Mouse (Mus musculus) myocyte (in vitro differentiated cells): ENCODE measurements around the gene Agpat1. TPM values are rescaled to one million over a fixed set of nuclear protein-coding genes. Genes with fewer than 3 reads are reported as not detected.

Experiments
- H3K27me3 ChIP-seq: one replicate; pipeline ENCODE4 v1.6.1; 2011; ENCODE audit not compliant: control insufficient read depth, insufficient read depth, insufficient read length
- H3K36me3 ChIP-seq: one replicate; pipeline ENCODE4 v1.6.1; 2011; ENCODE audit not compliant: control insufficient read depth, insufficient read depth
- H3K4me2 ChIP-seq: one replicate; pipeline ENCODE4 v1.6.1; 2011; ENCODE audit warnings: low read depth, control low read depth
- H3K4me3 ChIP-seq: one replicate; pipeline ENCODE4 v1.5.1; 2011; ENCODE audit warnings: mild to moderate bottlenecking, control low read depth, moderate library complexity
- H3K79me2 ChIP-seq: one replicate; pipeline ENCODE4 v1.6.1; 2011; ENCODE audit not compliant: control insufficient read depth, insufficient read depth
- H3ac ChIP-seq: one replicate; pipeline ENCODE4 v1.6.1; 2011; ENCODE audit not compliant: control insufficient read depth, insufficient read length
- CEBPB ChIP-seq: IDR thresholded peaks from 2 replicates; pipeline ENCODE4 v1.6.1; 2011; ENCODE audit warnings: mild to moderate bottlenecking, moderate library complexity; ENCODE audit not compliant: poor library complexity, insufficient read depth, severe bottlenecking
- E2F4 ChIP-seq: IDR thresholded peaks from one replicate; pipeline ENCODE4 v1.6.1; 2011; ENCODE audit warnings: mild to moderate bottlenecking, control low read depth, moderate library complexity; ENCODE audit not compliant: insufficient read depth
- MAX ChIP-seq: IDR thresholded peaks from one replicate; pipeline ENCODE4 v1.6.1; 2011; ENCODE audit warnings: low read depth, mild to moderate bottlenecking, control low read depth
- MYOD1 ChIP-seq, 3 experiments: IDR thresholded peaks; one replicate each; pipeline ENCODE4 v1.6.1; 2011; ENCODE audit warnings: control low read depth in 2 of 3, low read depth in 2 of 3, mild to moderate bottlenecking in 2 of 3, moderate library complexity in 1 of 3; ENCODE audit not compliant: insufficient read length in 2 of 3, control insufficient read depth in 1 of 3
- MYOG ChIP-seq, 3 experiments: IDR thresholded peaks; one replicate each; pipeline ENCODE4 v1.6.1; 2011; ENCODE audit warnings: control low read depth in 2 of 3, low read depth in 2 of 3, mild to moderate bottlenecking in 2 of 3; ENCODE audit not compliant: insufficient read length in 2 of 3, control insufficient read depth in 1 of 3, insufficient read depth in 1 of 3
- POLR2A ChIP-seq: IDR thresholded peaks from one replicate; pipeline ENCODE4 v1.6.1; 2011; ENCODE audit warnings: low read depth, mild to moderate bottlenecking, control low read depth, moderate library complexity; ENCODE audit not compliant: insufficient read length
- POLR2AphosphoS2 ChIP-seq: IDR thresholded peaks from one replicate; pipeline ENCODE4 v1.6.1; 2011; ENCODE audit warnings: low read depth, control low read depth; ENCODE audit not compliant: insufficient read length
- REST ChIP-seq: IDR thresholded peaks from one replicate; pipeline ENCODE4 v1.6.1; 2011; ENCODE audit warnings: mild to moderate bottlenecking, control low read depth, moderate library complexity; ENCODE audit not compliant: insufficient read depth, insufficient read length
- SRF ChIP-seq: IDR thresholded peaks from one replicate; pipeline ENCODE4 v1.6.1; 2011; ENCODE audit warnings: low read depth; ENCODE audit not compliant: control insufficient read depth, insufficient read length
- TCF12 ChIP-seq: IDR thresholded peaks from one replicate; pipeline ENCODE4 v1.6.1; 2011; ENCODE audit warnings: mild to moderate bottlenecking, control low read depth; ENCODE audit not compliant: poor library complexity, insufficient read depth, severe bottlenecking
- TCF3 ChIP-seq: IDR thresholded peaks from one replicate; pipeline ENCODE4 v1.6.1; 2011; ENCODE audit warnings: low read depth, control low read depth; ENCODE audit not compliant: insufficient read length
- USF1 ChIP-seq: IDR thresholded peaks from one replicate; pipeline ENCODE4 v1.6.1; 2011; ENCODE audit warnings: low read depth, mild to moderate bottlenecking, control low read depth, moderate library complexity
- polyA plus RNA-seq: library from polyadenylated mRNA; unstranded; fragments of >200 nt; fragmentation: generic; extraction: Trizol; gene quantifications from one replicate; pipeline ENCODE4 v1.2.1, GENCODE M21; 2012; ENCODE audit warnings: missing spikeins

Agpat1 gene
- polyA plus RNA-seq, 1 experiment: 70.5 TPM

DNA sequence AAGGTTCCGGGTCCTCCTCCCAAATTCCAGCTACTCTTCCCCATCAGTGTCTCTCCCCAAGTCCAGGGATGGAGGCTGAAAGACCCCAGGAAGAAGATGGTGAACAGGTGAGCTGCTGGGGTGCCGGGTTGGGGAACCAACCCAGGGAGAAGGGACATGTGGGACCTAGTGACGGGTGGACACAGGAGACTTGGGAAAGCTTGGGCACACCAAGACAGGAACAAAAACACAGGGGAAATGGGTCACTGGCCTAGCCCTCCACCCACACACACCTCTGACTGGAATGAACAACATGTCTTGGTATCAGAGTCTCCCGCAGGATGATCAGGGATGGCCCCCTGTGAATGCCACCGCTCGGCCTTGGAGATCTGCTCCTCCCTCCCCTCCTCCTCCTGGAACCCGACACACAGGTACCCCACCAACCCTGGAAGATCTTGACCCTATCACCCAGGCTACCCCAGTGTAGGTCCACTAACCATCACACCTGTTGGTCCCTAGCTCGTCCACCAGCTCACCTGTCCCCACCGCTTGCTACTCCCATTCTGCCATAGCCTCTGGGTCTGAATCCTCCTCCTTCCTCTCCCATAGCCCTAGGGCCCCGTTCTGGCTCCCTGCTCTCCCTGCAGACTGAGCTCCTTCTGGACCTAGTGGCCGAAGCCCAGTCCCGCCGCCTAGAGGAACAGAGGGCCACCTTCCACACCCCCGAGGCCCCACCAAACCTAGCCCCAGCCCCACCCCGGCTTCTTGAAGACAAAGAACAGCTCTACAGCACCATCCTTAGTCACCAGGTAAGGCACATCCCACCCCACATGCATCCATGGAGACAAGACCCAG lies 13.7 kb upstream of the Agpat1 start:
- no peak overlapping the region for H3K4me3 ChIP-seq
- peak overlapping the region; percentile 95 for H3K4me2 ChIP-seq
- H3K27me3 ChIP-seq: no peaks in the 10 kb centered on the region
- H3K36me3 ChIP-seq: no peaks in the 10 kb centered on the region
- no peak overlapping the region for H3ac ChIP-seq
- no peak for TF ChIP-seq MAX
- no peaks in the 10 kb centered on the region for H3K79me2 ChIP-seq

GRCm38 (mm10) chr17:34591029-34591993 lies 12.8 kb upstream of the Agpat1 start, which contains the start of gene Pbx2:
Gene Pbx2 (plus strand): TSS chr17:34591266.
- H3ac ChIP-seq: peak within 1 kb of the TSS; percentile 74
- TF ChIP-seq POLR2AphosphoS2 (no peak), POLR2A (no peak), MYOG (IDR thresholded peaks at IDR 0.05; ENCODE audit: control insufficient read depth in 1 of 3, insufficient read depth in 1 of 3, insufficient read length in 2 of 3, low read depth in 2 of 3) (no peak), E2F4 (no peak), TCF12 (no peak), REST (no peak), SRF (no peak), TCF3 (no peak), MYOD1 (IDR thresholded peaks at IDR 0.05; ENCODE audit: control insufficient read depth in 1 of 3, insufficient read length in 2 of 3, low read depth in 2 of 3) (no peak), USF1 (no peak), CEBPB (no peak), MAX (no peak)
- peak within 1 kb of the TSS; percentile 42 for H3K4me3 ChIP-seq
- H3K36me3 ChIP-seq: no peaks in the 10 kb centered on the region
- no peaks in the 10 kb centered on the region for H3K79me2 ChIP-seq
- no peaks in the 10 kb centered on the region for H3K27me3 ChIP-seq
- H3K4me2 ChIP-seq: peak within 1 kb of the TSS; percentile 95

DNA sequence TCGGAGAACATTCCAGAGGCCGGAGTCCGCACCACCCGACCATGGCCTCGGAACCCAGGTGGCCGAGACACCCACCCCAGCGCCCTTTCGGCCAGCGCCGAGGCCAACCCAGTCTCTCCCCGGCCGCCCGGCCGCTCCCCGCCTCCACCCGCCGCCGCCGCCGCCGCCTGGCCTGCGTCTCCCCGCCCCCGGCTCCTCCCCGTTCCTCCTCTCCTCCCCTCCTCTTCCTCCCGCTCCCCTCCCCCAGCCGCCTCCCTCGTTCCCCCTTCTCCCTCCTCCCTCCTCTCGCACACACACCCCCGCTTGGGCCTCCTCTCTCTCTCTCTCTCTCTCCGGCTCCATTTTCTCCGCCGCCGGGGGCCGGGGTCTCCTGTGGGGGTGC lies 12.1 kb upstream of the Agpat1 start:
- H3K4me2 ChIP-seq: peak overlapping the region; percentile 99
- H3K27me3 ChIP-seq: no peaks in the 10 kb centered on the region
- H3ac ChIP-seq: peak overlapping the region; percentile 74
- no peaks in the 10 kb centered on the region for H3K36me3 ChIP-seq
- no peak for TF ChIP-seq CEBPB
- TF ChIP-seq POLR2AphosphoS2: peak; percentile 83
- peak; percentile 88 for TF ChIP-seq POLR2A
- no peaks in the 10 kb centered on the region for H3K79me2 ChIP-seq
- peak overlapping the region; percentile 42 for H3K4me3 ChIP-seq

GRCm38 (mm10) chr17:34592581-34593549 lies 11.2 kb upstream of the Agpat1 start:
- Histone ChIP-seq H3K36me3 (no peaks in the 10 kb centered on the region), H3K4me3 (peak overlapping the region; percentile 42), H3ac (peak overlapping the region; percentile 74), H3K27me3 (no peaks in the 10 kb centered on the region), H3K4me2 (peak overlapping the region; percentile 99), H3K79me2 (no peaks in the 10 kb centered on the region)
- TF ChIP-seq SRF: no peak
- no peak for TF ChIP-seq MYOG (IDR thresholded peaks at IDR 0.05; ENCODE audit: control insufficient read depth in 1 of 3, insufficient read depth in 1 of 3, insufficient read length in 2 of 3, low read depth in 2 of 3)
- no peak for TF ChIP-seq E2F4
- TF ChIP-seq TCF12: no peak
- no peak for TF ChIP-seq POLR2AphosphoS2
- TF ChIP-seq MYOD1 (IDR thresholded peaks at IDR 0.05; ENCODE audit: control insufficient read depth in 1 of 3, insufficient read length in 2 of 3, low read depth in 2 of 3): no peak
- no peak for TF ChIP-seq USF1
- TF ChIP-seq MAX: no peak
- no peak for TF ChIP-seq CEBPB
